Mouse (Mus musculus) right cerebral cortex, postnatal 25 days (tissue): ENCODE measurements around the gene Cdh1.
"Not testable (repeated sequence)": the region's sequence is repeated elsewhere in the genome, so short reads cannot be mapped to it uniquely, and the experiment has no call there.

Experiments used
- DNase-seq: peaks from one replicate; pipeline ENCODE4 v3.0.0; 2022

Gene Cdh1

DNA sequence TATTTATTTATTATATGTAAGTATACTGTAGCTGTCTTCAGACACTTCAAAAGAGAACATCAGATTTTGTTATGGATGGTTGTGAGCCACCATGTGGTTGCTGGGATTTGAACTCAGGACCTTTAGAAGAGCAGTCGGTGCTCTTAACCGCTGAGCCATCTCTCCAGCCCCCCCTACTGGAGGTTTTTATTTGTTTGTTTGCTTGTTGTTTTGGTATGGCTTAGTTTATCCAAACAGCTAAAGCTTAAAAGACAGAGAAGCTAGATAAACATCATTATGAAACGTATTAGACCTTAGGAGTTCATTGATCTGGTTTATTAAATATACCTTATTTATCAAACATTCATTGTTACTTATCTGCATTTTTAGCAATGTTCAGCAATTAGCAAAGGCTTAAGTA is 7.5 kb upstream of the Cdh1 start:
- DNase-seq, result not testable (repeated sequence)

DNA sequence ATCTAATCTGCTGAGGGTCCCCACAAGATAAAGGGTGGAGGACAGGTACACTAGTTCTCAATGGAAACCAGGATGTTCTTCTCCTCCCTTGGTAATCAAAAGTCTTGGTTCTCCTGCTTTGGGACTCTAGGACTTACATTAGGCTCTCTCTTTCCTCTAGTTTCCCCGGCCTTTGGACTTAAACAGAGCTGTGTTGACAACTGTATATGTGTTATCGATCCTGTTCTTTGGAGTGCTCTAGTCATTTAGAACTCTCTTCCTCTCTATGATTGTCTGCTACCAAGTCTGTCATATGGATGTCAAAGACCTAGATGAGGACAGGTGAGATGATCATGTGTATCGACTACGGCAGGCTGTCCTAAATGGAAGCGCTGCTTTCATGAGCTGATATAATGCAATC is 6.1 kb upstream of the Cdh1 start:
- DNase-seq, result no peak

DNA sequence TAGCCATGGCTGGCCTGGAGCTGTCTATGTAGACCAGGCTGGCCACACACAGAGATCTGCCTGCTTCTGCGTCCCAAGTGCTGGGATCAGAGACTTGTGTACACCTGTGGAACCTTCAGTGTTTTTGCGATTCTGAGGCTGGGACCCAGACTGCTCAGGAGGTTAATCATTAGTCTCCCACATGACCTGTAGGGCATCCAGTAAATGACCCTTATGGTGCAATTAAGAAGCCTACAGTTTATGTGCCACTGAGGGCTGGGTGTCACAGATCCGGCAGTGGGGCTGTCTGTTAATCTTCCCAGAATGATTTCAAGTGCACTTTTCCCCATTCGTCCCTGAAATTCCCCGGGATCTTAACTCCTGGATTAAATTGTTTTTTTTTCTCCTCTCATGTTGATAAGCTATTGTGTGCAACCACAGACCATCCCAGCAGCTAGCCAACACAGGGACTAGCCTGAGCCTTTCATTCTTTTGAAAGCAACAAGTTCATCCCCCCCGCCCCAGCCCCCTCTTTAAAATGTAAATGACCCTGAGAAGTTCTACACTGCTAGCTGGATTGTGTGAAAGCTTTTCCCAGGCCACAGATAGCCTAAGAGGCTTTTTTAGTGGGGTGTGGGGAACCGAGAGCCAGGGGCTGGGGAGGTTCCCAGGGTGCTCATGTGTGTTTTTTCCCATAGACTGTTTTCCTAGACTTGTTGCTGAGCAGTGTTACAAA is 3.7 kb upstream of the Cdh1 start:
- no peak for DNase-seq

DNA sequence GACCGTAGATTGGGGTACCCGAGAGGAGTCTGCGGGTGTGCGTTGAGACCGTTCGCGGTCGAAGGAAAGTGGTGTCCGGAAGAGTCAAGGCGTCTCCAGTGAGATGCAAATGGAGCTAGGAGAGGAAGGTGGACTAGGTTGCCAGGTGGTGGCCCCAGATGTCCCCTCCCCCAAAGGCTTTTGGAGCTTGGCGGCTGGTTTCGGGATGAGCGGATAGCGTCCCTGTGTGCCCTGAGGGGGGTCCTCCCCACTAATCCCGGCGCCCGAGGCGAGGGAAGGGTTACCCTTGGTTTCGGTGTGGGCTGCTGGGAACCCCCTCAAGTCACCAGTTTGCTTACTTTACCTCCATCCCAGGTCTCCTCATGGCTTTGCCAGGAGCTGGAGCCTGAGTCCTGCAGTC is 782 bp downstream of the Cdh1 start:
- DNase-seq, result no peak

DNA sequence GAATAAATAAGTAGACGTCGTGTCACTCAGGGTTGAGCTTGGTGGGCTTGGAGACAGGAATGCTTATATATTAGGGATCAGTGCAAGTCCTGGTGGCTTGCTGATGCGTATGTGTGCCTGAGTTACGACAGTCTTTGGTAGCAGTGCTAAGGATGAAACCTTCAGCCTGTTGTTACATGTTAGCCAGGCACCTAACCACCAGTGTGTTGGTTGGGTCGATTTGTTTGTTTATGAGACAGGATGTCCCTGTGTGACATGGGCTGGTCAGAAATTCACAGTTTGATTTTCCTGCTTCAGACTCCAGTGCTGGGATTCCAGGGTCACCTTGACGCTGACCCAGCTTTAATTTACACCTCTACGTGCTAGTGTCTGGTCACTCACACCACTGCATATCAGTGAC is 2.5 kb downstream of the Cdh1 start:
- DNase-seq, result no peak

DNA sequence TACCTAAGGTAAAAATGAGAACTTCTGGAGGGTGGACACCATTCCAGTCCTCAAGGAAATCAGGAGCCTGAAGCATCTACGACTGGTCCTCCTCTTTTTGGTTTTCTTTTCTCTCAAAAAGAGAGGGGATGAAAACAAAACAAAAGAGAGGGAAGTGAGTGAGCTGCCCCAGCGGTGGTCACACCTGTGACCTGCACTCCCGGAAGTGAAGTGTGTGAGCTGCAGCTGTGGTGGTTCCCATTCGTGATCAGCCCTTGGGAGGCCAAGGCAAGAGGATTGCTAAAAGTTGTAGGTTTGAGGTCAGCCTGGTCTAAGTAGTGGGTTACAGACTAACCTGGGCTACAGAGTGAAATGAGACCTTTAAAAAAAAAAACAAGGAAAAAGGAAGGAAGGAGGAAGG is 3.0 kb downstream of the Cdh1 start:
- no peak for DNase-seq

DNA sequence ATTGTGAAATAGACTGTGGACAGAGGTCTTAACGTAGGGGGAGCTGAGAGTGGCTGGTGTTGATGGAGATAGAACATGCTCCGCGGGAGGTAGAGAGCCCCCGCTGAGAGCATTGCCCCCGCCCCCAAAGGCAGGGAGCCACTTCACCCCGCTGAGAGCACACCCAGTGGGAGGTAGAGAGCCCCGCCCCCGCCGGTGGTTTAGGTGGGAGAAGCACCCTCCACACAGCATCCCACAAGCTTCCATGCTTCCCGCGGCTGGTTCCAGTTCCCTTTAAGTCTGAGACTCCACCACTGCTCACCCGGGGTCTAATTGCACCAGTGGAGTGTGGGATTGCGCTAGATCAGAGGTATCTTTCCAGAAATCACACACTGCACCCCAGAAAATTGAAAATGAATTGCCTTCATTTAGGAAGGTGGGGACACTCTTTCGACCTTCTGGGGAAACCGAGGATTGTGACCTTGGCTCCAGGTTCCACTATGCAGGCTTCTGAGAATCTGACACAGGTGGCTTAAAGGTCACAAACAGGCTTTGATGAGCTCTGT is 3.5 kb downstream of the Cdh1 start:
- no peak for DNase-seq

DNA sequence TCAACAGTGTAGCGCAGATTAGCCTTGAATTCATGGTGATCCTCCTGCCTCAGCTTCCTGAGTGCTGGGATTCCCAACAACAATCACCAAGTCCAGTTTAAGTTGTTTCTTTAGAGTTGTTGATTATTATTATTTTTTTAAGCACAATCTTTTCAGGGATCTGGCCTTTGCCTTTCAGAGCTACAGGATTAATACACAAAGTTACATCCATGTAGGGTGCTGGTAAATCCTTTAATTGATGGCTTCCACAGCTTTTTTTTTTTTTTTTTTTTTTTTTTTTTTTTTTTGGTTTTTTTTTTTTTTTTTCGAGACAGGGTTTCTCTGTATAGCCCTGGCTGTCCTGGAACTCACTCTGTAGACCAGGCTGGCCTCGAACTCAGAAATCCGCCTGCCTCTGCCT is 4.6 kb downstream of the Cdh1 start:
- DNase-seq, result not testable (repeated sequence)

DNA sequence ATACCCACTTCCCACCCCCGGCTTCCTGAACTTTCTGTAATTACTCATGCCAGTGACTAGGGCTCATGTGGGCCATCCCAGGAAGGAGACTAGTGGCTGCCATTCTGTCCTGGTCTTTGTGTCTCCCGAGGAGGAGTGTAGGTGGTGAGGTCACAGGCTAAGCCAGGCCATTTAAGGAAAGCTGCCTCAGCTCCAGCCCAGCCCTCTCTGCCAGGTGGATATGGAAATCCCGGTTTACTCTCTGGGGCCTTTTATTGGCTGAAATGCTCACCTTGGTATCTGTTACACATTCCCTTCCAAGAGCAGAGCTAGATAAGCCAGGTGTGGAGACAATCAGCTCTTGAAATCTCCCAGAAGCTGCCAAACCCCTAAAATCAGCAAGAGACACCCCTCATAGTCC is 5.3 kb downstream of the Cdh1 start:
- DNase-seq, result no peak

DNA sequence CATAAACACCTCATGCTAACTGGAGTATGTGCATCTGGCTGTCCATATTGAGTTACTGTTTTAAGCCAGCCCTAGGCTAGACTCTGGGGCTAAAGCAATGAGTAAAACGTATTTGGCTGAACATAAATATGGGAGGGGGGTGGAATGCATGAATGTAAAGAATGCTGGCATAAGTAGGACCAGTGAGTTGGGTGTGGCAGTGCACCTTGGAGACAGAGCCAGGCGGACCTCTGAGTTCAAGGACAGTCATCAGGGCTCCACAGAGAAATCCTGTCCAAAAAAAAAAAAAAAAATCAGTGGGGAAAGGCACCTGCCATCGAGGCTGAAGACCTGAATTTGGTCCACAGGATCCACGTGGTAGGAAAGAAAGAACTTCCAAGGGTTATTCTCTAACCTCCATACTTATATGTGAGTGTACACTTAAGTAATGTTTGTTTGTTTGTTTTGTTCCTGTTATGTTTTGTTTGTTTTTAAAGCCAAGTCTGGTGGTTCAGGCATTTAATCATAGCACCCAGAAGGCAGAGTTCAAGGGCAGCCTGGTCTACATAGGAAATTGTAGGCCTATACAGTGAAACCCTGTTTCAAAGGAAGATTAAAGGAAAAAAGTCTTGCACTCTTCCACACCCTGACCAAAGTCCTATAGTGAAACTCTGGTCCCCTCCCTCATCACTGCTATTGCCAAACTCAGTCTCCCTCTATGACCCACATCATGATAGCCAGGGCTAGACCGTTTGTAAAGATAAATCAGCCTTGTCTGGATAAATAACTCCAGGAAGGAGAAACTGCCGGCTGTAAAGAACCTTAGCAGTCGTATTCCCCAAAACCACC is 6.1 kb downstream of the Cdh1 start:
- DNase-seq, result no peak

DNA sequence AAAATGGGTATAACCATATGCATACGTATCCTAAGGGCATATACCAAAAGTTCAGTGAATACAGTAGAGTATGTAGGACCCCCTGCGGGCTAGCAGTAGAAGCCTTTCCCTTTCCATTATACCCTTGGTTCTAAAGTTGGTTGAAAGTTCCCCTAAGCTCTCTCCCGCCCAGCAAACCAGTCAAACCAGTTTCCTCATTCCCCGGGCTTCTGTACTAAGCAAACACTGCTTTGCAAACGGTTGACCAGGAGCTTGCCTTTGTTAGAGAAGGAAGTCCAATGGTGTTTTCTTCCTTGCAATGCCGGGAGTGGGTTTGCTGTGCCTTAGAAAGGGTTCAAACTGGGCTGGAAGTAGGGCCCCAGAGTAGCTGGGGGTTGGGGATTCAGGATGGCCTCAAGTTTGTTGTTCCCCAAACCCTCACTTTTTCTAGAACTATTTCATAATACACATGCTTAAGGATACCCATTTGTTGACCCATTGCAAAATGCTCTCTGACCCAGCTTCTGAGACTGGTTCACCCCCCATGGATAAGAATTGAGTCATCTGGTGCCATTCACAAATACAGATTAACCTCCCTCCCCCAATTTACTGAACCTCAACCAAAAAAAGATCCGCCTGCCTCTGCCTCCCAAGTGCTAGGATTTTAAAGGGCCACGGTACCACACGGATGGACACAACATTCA is 7.9 kb downstream of the Cdh1 start:
- DNase-seq, result no peak

DNA sequence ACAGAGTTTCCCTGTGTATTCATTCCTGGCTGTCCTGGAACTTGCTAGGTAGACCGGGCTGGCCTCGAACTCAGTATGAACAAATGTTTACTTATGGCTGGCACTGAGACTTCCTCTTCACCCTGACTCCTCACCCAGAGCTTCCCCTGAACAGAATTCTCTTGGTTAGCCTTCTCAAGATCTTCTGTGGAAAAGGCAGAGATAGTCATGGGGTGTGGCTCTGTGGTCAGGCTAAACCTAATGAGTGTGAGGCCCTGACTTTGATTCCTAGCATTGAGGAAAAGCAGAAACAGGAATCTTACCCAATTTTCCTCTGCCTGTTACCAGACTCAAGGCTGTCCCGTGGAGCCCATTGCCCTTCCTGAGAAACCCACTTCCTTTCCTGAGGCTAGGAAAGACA is 8.9 kb downstream of the Cdh1 start:
- no peak for DNase-seq

DNA sequence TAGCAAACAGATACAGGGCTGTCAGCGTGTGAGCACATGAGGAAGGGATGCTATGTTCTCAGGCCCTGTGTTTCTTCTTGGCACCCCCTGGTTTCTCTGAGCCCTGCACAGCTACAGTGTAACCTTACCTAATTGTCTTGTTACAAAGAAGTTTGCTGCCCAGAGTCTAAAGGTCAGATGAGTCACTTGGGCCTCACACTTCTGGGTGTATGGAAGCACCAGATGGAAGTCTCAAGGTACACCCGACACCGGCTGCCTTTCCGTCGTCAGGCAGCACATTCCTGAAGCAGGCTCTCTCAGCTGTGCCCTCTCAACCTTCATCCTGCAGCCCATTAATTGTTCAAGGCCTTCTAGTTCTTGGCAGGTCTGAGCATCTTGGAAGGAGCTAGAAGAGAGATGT is 11.6 kb downstream of the Cdh1 start:
- DNase-seq, result no peak

DNA sequence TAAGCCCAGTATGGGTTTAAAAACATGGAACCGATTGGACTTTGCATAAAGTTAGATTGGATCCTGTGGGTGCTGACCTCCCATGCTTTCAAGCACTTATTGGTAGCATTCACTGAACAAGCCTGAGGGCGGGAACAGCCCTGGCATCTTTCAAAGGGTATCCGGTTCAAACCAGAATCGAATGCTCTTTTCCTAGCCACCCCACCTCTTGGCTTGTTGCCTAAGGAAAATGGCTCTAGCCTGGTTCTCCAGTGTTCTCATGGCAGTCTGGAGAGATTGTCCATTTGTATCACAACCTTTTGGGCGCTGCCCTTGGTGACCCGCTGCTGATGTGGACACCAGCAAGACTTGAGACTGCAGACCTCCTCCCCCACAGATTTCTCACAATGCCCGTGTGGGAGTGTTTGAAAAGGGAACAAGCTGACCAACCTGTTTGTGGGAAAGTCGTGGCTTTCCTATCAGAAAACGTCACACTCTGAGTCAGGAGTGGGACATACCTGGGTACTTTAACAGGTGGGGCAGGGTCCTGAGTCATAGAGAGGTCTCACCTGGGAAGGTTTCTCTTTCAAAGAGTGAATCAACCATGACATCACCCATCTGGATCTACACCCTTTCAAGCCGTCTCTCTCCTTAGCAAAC is 12.6 kb downstream of the Cdh1 start:
- DNase-seq, result no peak

DNA sequence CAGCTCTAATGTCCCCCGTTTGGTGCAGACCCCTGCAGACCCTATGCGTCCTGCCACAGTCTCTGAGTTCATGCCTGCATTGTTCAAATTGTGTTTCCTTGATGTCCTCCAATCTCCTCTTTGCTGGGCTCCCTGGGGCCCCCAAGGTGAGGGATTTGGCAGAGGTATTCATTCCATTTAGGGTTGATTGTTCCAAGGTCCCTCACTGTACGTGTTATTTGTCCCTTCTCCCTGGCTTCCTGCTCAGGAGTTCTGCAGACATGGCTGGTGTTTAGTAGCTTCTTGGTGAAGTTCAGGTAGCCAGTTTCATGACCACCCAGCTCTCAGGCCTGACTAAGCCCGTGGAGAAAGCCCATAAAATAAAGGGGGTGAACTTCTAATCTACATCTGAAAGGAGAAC is 13.5 kb downstream of the Cdh1 start:
- DNase-seq, result no peak

DNA sequence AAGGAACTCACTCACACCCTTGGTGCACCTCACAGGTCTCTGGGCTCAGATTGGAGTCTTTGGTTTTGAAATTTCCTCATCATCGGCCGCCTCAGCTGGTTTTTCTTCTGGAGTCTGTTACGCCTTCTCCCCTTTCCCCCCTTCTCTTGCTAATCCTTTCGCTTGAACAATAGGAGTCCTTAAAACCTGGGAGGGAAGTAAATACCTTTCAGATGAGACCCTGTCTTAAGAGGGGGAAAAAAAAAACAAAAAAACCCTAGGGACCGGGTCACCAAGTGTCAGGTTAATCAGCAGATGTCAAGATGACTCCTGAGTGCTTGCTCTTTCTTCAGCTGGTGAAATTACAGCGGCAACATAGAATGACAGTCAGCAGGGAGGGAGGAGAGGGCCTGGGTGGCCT is 14.0 kb downstream of the Cdh1 start:
- DNase-seq, result no peak

DNA sequence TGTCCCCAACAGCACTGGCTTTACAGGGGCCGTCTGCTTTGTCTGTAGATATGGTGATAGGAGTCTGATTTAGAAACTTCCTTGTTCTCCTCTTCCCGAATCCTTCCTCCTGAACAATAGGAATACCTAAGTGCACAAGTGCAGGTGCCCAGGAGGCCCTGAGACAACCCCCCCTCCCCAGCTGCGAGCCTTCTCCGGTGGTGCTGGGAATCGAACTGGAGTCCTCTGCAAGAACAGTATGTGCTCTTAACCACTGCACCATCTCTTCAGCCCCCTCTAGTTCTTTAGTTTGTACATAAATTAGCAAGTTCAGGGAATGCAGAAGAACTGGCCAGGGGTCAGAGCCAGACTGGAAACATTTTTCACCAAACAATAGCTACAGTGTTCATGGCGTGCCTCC is 14.7 kb downstream of the Cdh1 start:
- DNase-seq, result no peak

DNA sequence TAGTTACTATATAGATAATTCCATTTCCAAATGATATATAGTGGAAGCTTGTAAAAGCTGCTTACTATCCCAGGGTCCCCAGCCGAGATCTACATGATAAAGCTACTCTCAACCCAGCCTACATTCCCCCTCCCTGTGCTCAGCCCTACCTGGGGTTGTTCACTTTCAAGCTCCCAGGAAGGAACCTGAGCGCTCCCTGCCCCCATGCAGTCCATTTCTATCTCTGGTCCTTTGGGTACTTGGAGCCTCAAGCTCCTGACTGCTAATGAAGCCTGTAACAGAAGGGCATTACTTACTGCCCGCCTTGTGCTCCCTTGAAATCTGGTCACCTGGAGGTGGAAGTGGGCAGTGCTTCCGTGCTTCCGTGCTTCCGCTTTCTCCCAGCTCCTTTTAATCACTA is 15.2 kb downstream of the Cdh1 start:
- DNase-seq, result no peak

DNA sequence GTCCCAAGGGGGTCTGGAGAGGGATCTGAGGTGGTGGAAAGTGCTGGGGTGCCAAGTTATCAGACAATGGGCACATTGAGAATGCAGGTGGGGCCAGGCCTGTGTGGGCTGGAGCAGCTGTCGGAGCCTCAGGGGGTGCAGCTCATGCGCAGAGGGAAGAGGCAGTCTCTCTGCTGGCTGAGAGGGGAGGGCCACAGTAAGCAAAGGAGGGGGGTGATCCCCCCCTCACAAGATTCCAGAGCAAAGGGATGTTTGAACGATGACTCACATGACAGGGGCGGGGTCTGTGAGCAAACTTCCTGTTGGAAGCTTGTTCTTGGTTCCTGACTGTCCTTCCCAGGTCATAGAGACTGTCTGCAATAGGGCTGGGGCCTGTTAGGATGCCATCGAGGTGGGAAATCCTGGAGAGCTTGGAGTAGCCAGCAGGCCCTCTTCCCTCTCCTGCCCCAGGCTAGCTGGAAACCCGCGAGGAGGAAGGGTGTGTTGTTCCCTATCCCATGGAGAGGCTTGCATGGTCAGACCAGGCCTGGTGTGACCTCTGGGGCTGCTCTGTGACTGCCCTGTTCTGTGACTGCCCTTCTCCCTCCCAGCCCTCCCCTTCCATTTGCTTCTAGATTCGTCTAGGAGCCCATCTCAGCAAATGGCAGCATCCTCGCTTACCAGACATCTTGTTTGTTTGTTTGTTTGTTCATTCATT is 16.5 kb downstream of the Cdh1 start:
- DNase-seq, result no peak

DNA sequence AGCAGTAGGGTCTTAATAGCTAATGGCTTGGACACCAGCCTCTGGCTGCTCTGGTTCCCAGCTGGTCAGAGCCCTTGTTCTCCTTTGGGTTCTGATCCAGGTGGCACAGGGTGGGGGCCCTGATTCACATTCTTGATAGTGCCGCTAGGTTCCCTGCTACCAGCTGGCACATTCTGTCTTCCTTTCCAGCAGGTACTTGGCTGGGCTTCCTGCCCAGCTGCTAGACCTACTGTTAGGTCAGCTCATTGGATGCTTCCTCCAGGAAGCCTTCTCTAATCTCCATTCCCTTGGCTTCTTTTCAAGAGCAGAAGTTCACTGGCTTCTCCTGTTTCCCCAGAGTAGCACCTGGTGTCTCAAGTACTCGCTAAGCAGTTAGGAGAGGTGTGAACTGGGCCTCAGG is 17.3 kb downstream of the Cdh1 start:
- no peak for DNase-seq

DNA sequence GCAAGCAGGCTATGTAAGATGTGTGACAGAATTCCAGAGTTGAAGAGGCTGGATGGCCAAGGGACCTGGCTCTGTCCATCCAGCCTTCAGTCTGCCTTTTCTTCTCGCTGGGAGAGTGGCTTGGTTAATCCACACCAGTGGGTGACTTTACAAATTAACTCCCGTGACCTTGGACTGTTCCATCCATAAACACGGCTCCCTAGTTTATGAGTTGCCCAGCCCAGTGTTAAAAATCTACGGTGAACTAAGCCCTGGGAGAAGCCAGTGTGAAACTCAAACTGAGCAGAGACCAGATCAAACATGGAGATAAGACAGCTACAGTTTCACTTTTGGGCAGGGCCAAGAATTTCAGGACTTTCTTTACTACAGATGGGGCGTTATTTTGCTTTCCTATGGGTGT is 19.9 kb downstream of the Cdh1 start:
- no peak for DNase-seq

DNA sequence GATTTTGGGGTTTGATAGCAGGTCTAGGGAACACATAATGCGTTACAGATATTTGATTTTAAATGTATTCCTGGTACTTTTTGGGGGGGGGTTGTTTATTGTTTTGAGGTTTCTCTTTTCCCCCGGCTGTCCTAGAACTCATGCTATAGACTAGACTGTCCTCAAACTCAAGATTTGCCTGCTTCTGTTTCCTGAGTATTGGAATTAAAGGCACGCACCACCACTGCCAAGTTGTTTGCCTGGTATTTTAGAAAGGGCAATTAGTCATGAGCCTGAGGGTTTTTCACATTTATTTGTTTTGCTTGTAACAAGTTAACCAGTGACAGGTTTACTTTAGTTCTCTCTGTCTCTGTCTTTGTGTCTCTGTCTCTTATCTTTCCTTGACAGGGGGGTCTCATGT is 20.3 kb downstream of the Cdh1 start:
- DNase-seq, result no peak

DNA sequence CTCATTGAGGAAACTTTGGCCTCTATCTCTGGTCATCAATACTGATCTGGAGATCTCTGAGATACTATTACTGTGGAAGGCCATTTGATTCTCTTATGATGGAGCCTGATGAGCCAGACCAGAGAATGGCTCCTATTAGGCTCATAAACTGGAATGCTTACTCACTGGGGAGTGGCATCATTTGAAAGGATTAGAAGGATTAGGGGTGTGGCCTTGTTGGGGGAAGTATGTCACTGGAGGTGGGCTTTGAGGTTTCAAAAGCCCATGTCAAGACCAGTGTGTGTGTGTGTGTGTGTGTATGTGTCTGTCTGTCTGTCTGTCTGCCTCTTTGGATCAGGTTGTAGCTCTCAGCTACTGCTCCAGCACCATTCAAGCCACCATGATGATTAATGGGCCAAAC is 20.8 kb downstream of the Cdh1 start:
- no peak for DNase-seq
